Mouse (Mus musculus) layer of hippocampus, adult 2 months (tissue): ENCODE results near the gene Ust. TPM values are rescaled to one million over a fixed set of nuclear protein-coding genes. Genes with fewer than 3 reads are reported as not detected.

Experiments
- DNase-seq, 2 experiments: peaks; one replicate each; pipeline ENCODE4 v3.0.0; 2022; ENCODE audit warnings: low spot score in 2 of 2
- H3K27ac ChIP-seq: fragments of 200-600 bp; 2 replicates; pipeline ENCODE4 v1.8.1; 2022
- H3K4me3 ChIP-seq: fragments of 200-600 bp; 2 replicates; pipeline ENCODE4 v1.8.1; 2022; ENCODE audit warnings: mild to moderate bottlenecking
- CTCF ChIP-seq: fragments of 200-600 bp; conservative IDR thresholded peaks from 2 replicates; pipeline ENCODE4 v1.8.1; 2022; ENCODE audit warnings: antibody characterized with exemption, mild to moderate bottlenecking, moderate library complexity
- total RNA-seq, 2 experiments: library from RNA; stranded (reverse); gene quantifications; 2 replicates each; pipeline ENCODE4 v1.2.3; 2021

Ust gene
- total RNA-seq, 2 experiments from 2014 or later, result 62.3 to 64.1 TPM

GRCm38 (mm10) chr10:8369894-8370500 is 148.6 kb downstream of the Ust start:
- no peak overlapping the region for H3K27ac ChIP-seq
- DNase-seq, result no peak
- 0 out of 2 replicates have a peak, but pooled peaks have one; percentile 19 for TF ChIP-seq CTCF
- H3K4me3 ChIP-seq, result no peak overlapping the region

DNA sequence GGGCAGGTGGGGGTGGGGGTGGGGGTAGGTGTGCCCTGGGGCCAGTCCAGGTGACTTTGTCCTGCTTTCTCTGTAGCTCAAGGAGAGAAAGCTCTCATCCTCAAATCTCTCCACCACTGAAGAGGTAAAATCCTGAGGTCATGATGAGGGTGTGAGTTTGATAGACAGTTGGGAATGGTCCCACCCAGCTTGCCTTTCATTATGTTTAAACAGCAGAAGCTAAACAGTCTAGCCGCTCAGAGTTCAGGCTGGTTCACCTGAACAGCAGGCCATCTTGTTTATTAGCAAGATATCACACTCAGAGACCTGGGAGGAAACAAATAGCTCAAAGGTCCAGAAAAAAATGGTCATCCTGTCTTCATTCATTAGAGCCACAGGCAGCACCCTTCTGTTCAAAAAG is 152.8 kb downstream of the Ust start:
- no peak for DNase-seq
- H3K4me3 ChIP-seq, result no peak overlapping the region
- no peak overlapping the region for H3K27ac ChIP-seq
- TF ChIP-seq CTCF, result no peak

DNA sequence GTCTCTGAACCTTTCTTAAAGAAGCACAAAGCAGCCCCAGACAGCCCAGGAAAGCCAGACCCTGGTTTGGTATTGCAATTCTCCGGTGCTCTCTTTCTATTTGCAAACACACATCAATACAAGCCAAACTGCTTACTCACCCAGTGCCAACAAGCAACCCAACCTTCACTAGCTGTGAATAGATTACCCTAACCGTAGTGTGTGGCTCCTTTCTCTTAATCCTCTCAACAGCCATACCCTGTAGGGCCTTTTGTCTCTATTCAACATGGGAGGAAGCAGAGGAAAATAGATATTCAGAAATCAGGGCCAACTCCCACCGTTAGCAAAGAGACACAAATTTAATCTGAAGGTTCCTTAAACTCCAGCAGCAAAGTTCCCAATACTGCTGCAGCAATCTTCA is 154.4 kb downstream of the Ust start:
- H3K27ac ChIP-seq, result no peak overlapping the region
- H3K4me3 ChIP-seq, result no peak overlapping the region

DNA sequence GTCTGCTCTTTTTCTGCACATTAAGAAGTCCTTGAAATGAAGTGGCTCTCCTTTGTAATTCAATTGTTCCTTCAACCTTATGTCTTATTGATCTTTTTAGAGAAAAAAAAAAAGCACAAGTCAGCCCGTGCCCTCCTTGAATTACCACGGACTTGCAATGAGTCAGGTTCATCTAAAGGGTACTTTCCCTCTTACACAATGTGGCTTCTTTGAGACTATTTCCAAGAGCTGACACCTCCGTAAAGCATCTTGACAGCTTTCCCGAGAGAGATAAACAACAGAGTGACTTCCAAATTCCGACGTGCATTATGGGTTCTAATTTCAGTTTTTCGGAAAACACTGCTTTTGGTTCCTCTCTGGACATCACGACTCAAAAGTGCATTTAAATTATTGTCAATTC is 155.3 kb downstream of the Ust start:
- H3K4me3 ChIP-seq, result no peak overlapping the region
- no peak overlapping the region for H3K27ac ChIP-seq
- DNase-seq, result no peak
- no peak for TF ChIP-seq CTCF

More for the DNA sequence above, 154.4 kb downstream of the Ust start:
- TF ChIP-seq CTCF, result no peak
- no peak for DNase-seq

DNA sequence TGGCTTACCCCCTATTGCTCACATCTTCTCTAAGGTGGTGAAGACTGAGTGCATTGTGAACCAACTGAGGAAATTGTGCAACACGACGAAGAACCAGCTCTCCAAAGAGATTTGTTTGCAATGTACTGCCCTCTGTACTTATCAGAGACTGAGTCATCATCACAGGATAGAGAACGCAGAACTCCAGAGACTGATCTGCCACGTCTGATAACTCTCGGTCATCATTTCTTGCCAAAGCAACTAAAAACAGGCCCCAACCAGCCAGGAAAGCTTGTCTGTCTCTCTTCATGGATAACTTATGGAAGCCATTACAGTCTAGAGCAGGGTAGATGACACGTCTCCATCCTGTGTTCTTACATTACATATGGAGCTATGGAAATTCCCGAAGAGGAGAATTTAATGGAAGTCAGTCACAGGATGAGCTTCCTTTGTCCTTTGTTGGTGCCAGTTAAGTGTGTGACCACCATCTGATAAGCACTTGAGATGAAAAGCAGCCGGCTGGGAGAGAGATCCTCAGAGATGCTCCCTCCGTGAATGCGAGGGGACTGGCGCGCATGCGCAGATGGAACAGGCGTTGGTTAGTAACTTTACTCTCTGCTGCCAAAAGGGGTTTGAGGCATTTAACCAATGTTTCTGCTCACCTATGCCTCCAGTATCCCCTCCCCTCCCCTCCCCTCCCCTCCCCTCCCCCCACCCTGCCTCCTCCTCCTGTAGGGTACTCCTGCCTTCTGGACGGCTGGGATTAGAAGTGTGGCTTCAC is 160.2 kb downstream of the Ust start:
- TF ChIP-seq CTCF, result no peak
- H3K4me3 ChIP-seq, result no peak overlapping the region
- DNase-seq, result no peak
- H3K27ac ChIP-seq, result no peak overlapping the region

DNA sequence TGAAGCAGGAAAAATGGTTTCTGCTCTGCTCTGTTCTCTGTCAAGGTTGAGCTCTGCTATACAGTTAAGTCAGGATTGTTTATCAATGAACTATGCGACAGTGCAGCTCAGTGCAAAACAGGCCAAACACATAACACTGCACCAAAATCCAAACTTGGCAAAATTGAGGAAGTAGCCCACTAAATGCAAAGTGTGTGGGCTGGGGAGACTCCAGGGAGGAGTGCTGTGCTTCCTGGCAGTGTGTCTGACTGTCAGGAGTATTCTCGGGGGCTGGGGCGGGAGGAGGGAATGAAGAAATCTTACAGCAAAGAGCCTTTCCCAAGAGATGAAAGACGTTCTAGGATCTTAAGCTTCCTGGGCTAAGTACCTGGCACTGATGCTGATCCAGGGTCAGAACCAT is 165.1 kb downstream of the Ust start:
- no peak for TF ChIP-seq CTCF
- DNase-seq, result no peak
- no peak overlapping the region for H3K27ac ChIP-seq

DNA sequence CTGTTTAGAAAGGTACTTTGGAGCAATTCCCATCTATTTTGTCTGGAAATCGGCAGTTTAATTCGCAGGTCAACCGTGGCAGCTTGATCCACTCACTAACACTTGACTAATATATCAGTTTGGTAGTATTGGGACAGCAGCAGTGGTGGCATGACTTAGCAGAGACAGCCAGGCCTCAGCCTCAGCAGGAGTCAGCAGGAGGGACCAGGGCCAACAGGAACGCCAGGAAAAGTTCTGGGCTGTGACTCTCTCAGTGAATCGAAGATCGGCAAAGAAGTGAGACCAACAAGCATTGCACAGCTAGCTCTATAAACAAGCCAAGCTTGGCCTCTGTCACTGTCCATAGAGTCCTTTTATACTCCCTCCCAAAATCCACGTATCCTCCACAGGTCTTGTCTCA is 168.0 kb downstream of the Ust start:
- Histone ChIP-seq H3K4me3 (no peak overlapping the region), H3K27ac (no peak overlapping the region)
- no peak for DNase-seq
- TF ChIP-seq CTCF, result no peak

More for the DNA sequence above, 165.1 kb downstream of the Ust start:
- no peak overlapping the region for H3K4me3 ChIP-seq

DNA sequence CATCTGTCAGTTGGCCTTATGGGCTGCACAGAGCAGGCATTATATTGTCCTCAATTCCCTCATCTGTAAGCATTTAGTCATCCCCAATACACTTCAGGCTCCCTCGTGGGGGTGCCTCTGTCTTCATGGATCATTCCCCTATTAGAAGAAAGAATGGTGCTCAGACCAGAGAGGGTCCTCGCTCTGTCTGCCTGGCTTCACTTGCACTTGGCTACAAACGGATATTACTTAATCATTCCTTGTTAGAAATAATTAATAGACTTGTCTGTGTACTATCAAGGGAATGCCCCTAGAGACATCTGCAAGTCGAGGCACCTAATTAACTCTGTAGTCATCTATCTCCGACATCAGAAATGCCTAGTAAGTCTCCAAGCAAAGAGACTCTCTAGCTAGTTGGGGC is 171.1 kb downstream of the Ust start:
- H3K27ac ChIP-seq, result no peak overlapping the region
- H3K4me3 ChIP-seq, result no peak overlapping the region
- no peak for TF ChIP-seq CTCF
- no peak for DNase-seq

- no peak for TF ChIP-seq CTCF
- no peak for DNase-seq
- H3K27ac ChIP-seq, result no peak overlapping the region
- no peak overlapping the region for H3K4me3 ChIP-seq
Measured at GRCm38 (mm10) chr10:8342556-8342955, 176.1 kb downstream of the Ust start.

- TF ChIP-seq CTCF, result no peak
- peak in 1 of 2 experiments; percentile 22 for DNase-seq
- no peak overlapping the region for H3K4me3 ChIP-seq
- H3K27ac ChIP-seq, result no peak overlapping the region
Measured at GRCm38 (mm10) chr10:8339645-8340428, 178.8 kb downstream of the Ust start.

GRCm38 (mm10) chr10:8336601-8337000 is 182.0 kb downstream of the Ust start:
- DNase-seq, result peak in 1 of 2 experiments; percentile 40
- no peak for TF ChIP-seq CTCF

GRCm38 (mm10) chr10:8330958-8331357 is 187.7 kb downstream of the Ust start:
- peak in 1 of 2 experiments; percentile 3 for DNase-seq

More at GRCm38 (mm10) chr10:8336601-8337000, 182.0 kb downstream of the Ust start:
- Histone ChIP-seq H3K27ac (no peak overlapping the region), H3K4me3 (no peak overlapping the region)

GRCm38 (mm10) chr10:8330006-8330405 is 188.6 kb downstream of the Ust start:
- Histone ChIP-seq H3K27ac (no peak overlapping the region), H3K4me3 (no peak overlapping the region)
- TF ChIP-seq CTCF, result no peak
- DNase-seq, result peak in 1 of 2 experiments; percentile 3

More at GRCm38 (mm10) chr10:8330958-8331357, 187.7 kb downstream of the Ust start:
- TF ChIP-seq CTCF, result no peak
- Histone ChIP-seq H3K4me3 (no peak overlapping the region), H3K27ac (no peak overlapping the region)
